Mouse (Mus musculus) embryo, embryonic 10.5 days (tissue): ENCODE data around the gene Gmeb1.
A peak's percentile ranks its signal among the peaks of the same experiment; 100 is the strongest.
"Not testable (repeated sequence)": the region's sequence is repeated elsewhere in the genome, so short reads cannot be mapped to it uniquely, and the experiment has no call there.

Source experiments
- DNase-seq: peaks from one replicate; pipeline ENCODE4 v3.0.0-alpha.2; 2015; ENCODE audit warnings: low spot score

Gmeb1 gene

GRCm38 (mm10) chr4:132261514-132262357 is at the start of gene Gmeb1:
TSS of gene Gmeb1 (minus strand) at chr4:132261602.
- peak; percentile 89 for DNase-seq

DNA sequence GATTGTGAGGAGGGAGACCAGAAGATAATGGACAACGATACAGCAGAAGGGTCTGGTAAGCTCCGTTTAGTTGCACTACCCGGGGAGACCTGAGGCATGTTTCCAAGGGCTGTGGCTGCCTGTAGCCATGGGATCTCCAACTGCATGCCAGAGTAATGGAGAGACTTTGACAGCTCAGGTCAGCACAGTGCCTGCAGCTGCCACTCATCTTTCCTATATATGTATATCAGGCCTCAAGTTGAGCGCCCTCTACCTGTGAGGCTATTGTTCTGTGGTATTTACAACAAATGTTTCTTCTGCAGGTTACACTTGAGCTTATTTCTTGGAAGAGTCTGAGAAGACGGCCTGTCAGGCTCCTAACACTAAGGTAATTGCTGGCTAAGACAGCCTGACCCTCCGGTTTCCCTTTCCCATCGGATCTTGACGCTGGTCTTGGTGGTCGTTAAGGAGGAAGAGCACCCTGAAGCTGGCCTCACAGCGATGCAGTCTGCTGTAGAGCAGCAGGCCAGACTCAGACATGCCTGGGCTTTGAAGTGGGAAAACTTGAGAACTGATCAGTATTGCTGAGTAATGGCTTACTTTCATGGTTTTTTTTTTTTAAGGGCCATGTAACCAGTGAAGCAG is 48.6 kb upstream of the Gmeb1 start:
- DNase-seq = peak; percentile 59

- DNase-seq = no peak
Measured at GRCm38 (mm10) chr4:132309140-132309848, 47.9 kb upstream of the Gmeb1 start.

GRCm38 (mm10) chr4:132308437-132309139 is 47.2 kb upstream of the Gmeb1 start:
- DNase-seq = peak; percentile 97

DNA sequence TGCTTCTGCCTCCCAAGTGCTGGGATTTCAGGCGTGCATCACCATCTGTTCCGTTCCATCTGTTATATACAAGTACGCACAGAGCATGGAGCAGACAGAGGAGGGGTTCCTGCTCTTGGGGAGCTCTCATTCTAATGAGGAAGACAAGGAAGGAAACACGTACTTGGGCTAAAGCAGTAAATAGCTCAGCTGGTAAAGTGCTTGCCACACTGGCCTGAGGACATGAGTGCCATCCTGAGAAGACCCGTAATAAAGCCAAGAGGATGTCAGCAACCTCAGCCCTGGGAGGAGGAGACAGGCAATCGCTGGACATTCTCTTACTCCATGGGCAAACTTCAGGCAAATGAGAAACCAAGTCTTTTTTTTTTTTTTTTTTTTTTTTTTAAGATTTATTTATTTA is 44.6 kb upstream of the Gmeb1 start:
- DNase-seq = no peak

GRCm38 (mm10) chr4:132305276-132305675 is 43.9 kb upstream of the Gmeb1 start:
- no peak for DNase-seq

GRCm38 (mm10) chr4:132303484-132303883 is 42.1 kb upstream of the Gmeb1 start:
- not testable (repeated sequence) for DNase-seq

DNA sequence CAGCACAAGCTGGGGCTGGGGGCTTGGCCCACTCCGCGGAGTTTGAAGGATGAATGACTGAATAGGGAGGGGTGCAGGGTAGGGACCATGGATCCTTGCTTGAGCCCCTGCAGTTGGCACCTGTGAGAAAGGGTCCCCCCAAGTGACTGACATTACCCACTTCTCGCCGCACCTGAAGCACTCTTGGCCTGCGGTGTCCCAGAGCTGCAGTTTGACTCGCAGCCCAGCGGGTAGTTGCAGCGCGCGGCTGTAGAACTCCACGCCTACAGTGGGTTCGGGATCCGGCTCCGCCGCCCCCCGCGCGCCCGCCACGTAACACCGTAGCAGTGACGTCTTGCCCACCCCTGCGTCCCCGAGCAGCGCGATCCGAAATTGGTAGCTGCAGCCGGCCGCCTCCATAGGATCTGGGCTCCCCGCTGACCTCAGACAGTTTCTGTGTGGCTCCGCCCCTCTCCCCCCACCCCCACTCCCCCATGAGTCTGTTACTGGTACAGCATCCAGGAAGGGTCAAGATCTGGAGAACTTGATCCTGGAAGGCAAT is 41.6 kb upstream of the Gmeb1 start, which contains the start of gene Rab42:
Rab42 (minus strand) TSS at position 447 of the 541 bp plus-strand sequence.
- peak; percentile 78 for DNase-seq

DNA sequence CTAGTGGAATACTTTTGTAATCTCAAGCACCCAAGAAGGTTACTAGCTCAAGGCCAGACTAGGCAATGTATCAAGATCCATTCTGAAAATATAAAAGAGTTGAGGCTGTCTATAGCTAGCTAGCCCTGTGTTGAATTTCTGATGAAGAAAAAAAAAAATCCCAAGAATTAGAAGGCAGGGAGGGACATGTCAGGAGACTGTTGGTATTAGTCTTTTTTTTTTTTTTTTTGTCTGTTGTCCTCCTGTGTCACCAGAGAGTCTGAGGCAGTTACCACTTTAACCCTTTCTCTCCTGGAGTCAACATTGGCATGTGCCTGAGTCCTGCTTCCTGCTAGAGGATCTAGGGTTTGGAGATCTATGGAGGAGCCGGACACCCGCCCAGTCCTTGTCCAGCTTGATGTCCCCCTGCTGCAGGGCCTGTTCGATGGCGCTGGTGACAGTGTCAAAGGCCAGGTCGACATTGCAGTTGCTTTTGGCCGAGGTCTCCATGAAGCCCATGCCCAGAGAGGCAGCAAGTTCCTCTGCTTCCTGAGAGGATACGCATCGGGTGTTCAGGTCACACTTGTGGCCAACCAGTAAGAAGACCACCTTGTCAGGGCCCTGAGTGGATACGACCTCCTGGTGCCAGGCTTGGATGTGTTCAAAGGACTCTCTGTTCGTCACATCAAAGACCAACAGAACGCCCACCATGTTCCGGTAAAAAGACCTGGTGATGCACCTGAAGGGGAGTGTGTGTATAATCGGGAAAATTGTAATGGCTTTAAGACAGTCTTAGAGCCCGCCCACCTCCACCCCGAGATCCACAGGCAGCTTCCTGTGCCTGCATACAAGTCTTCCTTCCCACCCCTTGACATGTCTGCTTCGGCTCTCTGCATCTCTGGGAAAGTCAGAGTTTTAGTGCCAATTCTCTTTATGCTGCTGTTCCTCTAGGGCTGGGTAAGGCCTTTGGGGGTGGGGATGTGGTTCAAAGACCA is 40.9 kb upstream of the Gmeb1 start:
- DNase-seq = no peak

DNA sequence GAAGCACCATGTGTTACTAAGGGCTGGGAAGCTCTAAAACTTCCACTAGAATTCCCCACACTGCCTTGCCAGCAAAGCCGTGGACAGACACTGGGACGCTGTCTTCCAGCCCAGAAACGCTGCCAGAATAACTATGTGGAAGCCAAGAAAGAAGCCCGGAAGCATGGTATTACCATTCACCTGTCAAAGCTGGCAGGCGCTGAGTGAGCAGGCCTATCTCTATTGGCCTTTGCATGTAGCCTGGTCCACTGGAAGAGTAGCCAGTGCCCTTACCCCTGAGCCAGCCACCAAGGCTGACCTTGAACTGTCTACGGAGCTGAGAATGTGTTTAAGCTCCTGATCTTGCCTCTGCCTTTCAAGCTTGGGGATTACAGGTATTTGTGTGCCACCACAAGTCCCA is 40.1 kb upstream of the Gmeb1 start:
- DNase-seq = no peak

GRCm38 (mm10) chr4:132299849-132300248 is 38.4 kb upstream of the Gmeb1 start:
- DNase-seq = no peak

DNA sequence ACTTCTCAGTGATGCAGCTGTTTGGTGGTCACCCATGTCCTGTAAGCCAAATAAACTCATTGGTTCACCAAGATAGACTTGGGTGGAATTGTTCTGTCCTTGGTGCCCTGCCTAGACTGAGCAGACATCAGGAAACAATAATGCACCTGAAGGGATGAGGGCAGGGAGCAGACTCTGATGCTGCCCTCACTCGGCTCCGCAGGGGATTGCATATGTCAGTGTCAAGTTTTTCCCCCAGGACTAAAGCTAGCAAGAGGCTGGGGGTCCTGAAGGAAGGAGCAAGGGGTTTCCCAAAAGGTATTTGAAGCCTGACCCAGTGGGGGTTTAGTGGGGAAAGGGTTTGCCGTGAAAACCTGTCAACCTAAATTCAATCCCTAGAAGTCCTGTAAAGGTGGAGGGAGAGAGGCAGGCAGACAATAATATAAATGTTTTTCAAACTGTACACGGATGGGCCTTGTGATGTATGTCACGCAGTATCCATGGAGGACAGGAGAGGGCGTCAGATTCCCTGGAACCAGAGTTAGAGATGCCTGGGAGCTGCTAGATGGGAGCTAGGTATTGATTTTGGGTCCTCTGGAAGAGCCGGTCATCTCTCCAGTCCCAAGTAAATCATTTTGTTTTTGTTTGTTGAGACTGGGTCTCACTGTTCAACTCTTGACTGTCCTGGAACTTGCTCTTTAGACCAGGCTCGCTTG is 34.4 kb upstream of the Gmeb1 start:
- DNase-seq = no peak

DNA sequence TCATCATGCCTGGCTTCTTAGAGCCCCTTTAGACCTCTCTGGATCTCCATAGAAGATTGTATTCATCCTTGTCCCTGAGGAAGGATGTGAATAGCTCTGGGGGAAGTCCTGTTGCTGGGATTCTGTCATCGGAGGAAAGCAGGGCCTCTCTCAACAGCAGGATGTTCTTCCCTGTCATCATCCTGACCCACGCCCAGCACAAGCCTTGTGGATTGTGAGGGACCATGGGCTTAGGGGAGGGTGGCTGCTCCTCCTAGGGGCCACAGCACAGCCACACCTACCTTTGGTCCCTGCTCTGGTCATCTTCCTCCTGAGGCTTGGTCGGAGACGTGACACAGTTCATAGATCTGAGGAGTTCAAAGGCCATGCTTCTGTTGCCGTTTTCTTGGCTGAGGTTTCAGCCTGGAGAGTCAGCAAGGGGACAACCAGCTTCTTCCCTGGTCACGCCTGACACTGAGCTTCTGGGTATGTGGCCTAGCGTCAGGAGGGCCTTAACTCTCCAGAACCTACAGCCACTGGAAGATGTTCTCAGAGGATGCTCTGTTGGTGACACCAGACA is 32.4 kb upstream of the Gmeb1 start:
- no peak for DNase-seq

DNA sequence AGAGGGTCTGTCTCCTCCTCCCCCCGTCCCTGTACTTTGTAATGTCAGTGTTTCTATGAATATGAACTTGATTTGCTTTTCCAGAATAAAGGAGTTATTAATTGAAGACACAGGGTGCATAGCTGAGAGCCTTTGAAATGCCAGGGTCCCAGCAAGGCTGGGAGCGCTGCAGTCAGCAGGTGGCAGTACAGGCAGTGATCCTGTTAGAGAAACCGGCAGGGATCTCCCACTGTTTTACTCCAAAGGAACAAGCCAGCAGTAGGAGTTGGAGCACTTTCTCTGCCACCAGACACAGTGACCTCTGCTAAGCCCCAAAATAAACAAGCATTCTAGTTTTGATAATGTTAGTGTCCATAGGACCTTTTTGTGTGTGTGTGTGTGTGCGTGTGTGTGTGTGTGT is 31.6 kb upstream of the Gmeb1 start:
- no peak for DNase-seq

GRCm38 (mm10) chr4:132291624-132292335 is 30.4 kb upstream of the Gmeb1 start:
- DNase-seq = no peak

GRCm38 (mm10) chr4:132291056-132291455 is 29.7 kb upstream of the Gmeb1 start:
- DNase-seq = no peak

GRCm38 (mm10) chr4:132288840-132289239 is 27.4 kb upstream of the Gmeb1 start:
- DNase-seq = not testable (repeated sequence)

- no peak for DNase-seq
Measured at GRCm38 (mm10) chr4:132275949-132276348, 14.5 kb upstream of the Gmeb1 start.
